Mouse (Mus musculus) pancreas, adult 10 weeks (tissue): ENCODE data around the gene Gm1140. TPM values are rescaled to one million over a fixed set of nuclear protein-coding genes. Genes with fewer than 3 reads are reported as not detected.

ENCODE experiments used
- polyA plus RNA-seq: library from polyadenylated mRNA; stranded (reverse); fragments of 350-450 nt; fragmentation: Illumina TruSeq; extraction: RNeasy Lipid Tissue Mini Kit (QIAGEN cat#74804); gene quantifications from one replicate; pipeline ENCODE4 v1.2.3, GENCODE M21; 2015; ENCODE audit warnings: low read depth, low replicate concordance; ENCODE audit not compliant: insufficient read depth

Gene Gm1140
- polyA plus RNA-seq, result not detected

DNA sequence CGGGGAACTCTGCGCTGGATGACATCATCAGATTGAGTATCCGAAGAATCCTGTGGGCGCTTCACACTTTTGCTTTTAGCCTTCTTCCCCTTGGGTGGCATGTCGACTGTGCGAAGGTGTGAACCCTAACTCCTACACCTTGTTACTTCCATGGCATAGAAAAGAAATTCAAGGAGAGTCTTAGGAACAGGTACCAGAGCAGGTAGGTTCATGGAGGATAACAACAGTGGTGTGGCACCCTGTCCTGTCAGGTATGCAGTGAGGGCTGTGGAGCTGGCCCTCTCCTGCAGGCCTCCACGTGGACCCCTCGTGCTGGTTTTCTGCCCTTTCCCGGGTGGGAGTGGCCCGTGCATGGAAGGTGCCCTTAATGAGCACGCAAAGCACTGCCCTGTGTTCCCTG is at the start of gene Gm1140:
Gene Gm1140 (minus strand): TSS at position 101 of the 400 bp plus-strand sequence.

DNA sequence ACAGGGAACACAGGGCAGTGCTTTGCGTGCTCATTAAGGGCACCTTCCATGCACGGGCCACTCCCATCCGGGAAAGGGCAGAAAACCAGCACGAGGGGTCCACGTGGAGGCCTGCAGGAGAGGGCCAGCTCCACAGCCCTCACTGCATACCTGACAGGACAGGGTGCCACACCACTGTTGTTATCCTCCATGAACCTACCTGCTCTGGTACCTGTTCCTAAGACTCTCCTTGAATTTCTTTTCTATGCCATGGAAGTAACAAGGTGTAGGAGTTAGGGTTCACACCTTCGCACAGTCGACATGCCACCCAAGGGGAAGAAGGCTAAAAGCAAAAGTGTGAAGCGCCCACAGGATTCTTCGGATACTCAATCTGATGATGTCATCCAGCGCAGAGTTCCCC is 2.0 kb upstream of the Gm1140 start, which contains the start of gene Gm14692:
Gene Gm14692 (plus strand): TSS at position 301 of the 400 bp plus-strand sequence.

Other genes with a start within 250 kb of the Gm1140 start
- not detected for gene Gm14692, start 2.1 kb upstream of the Gm1140 start, polyA plus RNA-seq
- gene 4933436I01Rik, start 227.9 kb upstream of the Gm1140 start, polyA plus RNA-seq, result not detected